Mouse (Mus musculus) cerebellum, adult 11 months (tissue): Measurements from ENCODE around the gene Nr2c2ap.
A peak's percentile ranks its signal among the peaks of the same experiment; 100 is the strongest.

Source experiments
- DNase-seq: peaks from one replicate; pipeline ENCODE4 v3.0.0; 2022

The Nr2c2ap gene

GRCm38 (mm10) chr8:70120667-70121066 is 10.5 kb upstream of the Nr2c2ap start, which contains the start of gene Ncan:
Gene Ncan (minus strand): TSS chr8:70120873.
- peak; percentile 83 for DNase-seq

- DNase-seq: no peak
These were observed 8.3 kb upstream of the Nr2c2ap start for GRCm38 (mm10) chr8:70122863-70123262.

- DNase-seq: no peak
These were observed 6.1 kb upstream of the Nr2c2ap start for GRCm38 (mm10) chr8:70124992-70125391.

GRCm38 (mm10) chr8:70128435-70128834 is 2.7 kb upstream of the Nr2c2ap start:
- DNase-seq: no peak

GRCm38 (mm10) chr8:70129309-70129952 is 1.7 kb upstream of the Nr2c2ap start:
- DNase-seq: peak; percentile 47

- DNase-seq: no peak
These were observed 1.1 kb upstream of the Nr2c2ap start for GRCm38 (mm10) chr8:70130066-70130465.

GRCm38 (mm10) chr8:70134086-70134485 is 3.0 kb downstream of the Nr2c2ap start:
- no peak for DNase-seq

- DNase-seq: no peak
These were observed 3.8 kb downstream of the Nr2c2ap start for GRCm38 (mm10) chr8:70134931-70135330.

- no peak for DNase-seq
These were observed 5.5 kb downstream of the Nr2c2ap start for GRCm38 (mm10) chr8:70136591-70136990.

GRCm38 (mm10) chr8:70137890-70138289 is 6.8 kb downstream of the Nr2c2ap start:
- no peak for DNase-seq

- peak; percentile 100 for DNase-seq
These were observed 8.1 kb downstream of the Nr2c2ap start, which contains the start of the genes Rfxank, Borcs8 and Mef2b for GRCm38 (mm10) chr8:70139026-70139857. Gene Rfxank (minus strand): TSS chr8:70139154. Gene Borcs8 (plus strand): TSS chr8:70139499. Gene Mef2b (plus strand): TSS chr8:70139711.

GRCm38 (mm10) chr8:70139981-70140380 is 8.8 kb downstream of the Nr2c2ap start:
- DNase-seq: no peak

- no peak for DNase-seq
These were observed 16.8 kb downstream of the Nr2c2ap start for GRCm38 (mm10) chr8:70147678-70148607.

GRCm38 (mm10) chr8:70150158-70150557 is 19.0 kb downstream of the Nr2c2ap start:
- no peak for DNase-seq

- DNase-seq: no peak
These were observed 21.6 kb downstream of the Nr2c2ap start for GRCm38 (mm10) chr8:70152537-70153257.

GRCm38 (mm10) chr8:70157240-70157800 is 26.2 kb downstream of the Nr2c2ap start:
- no peak for DNase-seq

GRCm38 (mm10) chr8:70158069-70158853 is 27.1 kb downstream of the Nr2c2ap start:
- peak; percentile 29 for DNase-seq

GRCm38 (mm10) chr8:70159211-70159610 is 28.1 kb downstream of the Nr2c2ap start:
- DNase-seq: no peak

- DNase-seq: no peak
These were observed 28.9 kb downstream of the Nr2c2ap start for GRCm38 (mm10) chr8:70160015-70160414.

- DNase-seq: no peak
These were observed 32.2 kb downstream of the Nr2c2ap start for GRCm38 (mm10) chr8:70163316-70163715.
